Mouse (Mus musculus) ZHBTc4 (cell line): ENCODE measurements at regions not wholly inside any gene's neighbourhood (a gene's known extent, or its start where the extent isn't known, plus 50 kb on each side); places are given as distances from the start of the nearest gene placed in this dataset.

ENCODE experiments used
- DNase-seq: peaks from one replicate; pipeline ENCODE4 v3.0.0-alpha.2; 2011; ENCODE audit warnings: low read depth, low spot score

DNA sequence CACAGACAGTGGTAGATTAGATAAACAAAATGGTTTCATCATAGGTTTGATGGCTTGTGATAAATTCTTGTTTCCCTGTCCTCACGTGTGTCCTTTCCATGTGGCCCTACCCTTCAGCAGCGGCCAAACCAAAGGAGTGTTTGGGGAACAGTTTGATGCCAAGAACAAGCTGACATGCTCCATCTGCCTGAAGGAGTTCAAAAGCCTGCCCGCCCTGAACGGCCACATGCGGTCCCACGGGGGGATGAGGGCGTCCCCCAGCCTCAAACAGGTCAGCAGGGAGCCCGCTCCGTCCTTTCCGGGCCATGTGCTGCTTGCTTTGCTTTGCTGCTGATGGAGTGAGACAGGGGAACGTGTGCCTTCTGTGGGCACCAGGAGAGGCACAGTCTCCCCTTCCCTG lies 51.0 kb upstream of the Mrps10 start:
- DNase-seq = no peak

GRCm38 (mm10) chr17:47313162-47313561 lies 55.5 kb upstream of the Mrps10 start:
- peak; percentile 63 for DNase-seq

GRCm38 (mm10) chr17:47311272-47311671 lies 57.4 kb upstream of the Mrps10 start:
- peak; percentile 21 for DNase-seq

DNA sequence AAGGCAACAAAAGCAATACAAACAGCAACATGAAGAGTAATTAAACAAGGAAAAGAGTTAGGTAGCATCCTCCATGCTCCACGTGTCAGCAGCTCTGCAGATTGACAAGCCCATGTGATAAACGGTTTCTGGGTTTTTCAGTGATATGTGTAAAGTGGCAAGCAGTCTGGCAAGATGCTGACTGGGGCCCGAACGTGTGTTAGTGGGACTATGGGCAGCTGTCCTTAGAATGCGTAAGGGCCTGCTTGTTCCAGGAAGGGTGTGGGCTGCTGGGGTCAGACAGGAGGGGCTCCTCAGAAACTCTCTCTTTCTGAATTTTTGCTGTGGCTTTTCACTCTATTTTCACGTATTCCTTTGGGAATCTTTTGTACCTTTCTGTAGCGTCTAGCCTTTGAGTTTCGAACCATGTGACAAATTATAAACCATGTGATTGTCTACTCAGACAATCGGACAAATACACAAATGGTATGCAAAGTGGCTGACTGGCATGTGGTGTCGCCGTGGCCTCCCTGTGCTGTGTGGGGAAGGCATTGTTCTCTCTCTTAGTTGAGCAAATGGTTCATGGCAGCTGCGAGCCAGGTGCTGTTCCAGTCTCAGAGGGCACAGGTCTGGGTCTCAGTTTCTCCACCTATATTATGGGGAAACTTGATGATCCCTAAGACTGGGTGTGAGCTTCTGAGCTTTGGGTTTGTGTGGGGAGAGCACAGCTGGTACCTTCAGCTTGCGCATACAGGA lies 62.5 kb upstream of the Mrps10 start:
- DNase-seq = peak; percentile 38

- no peak for DNase-seq
These were observed 64.1 kb upstream of the Mrps10 start for GRCm38 (mm10) chr17:47304463-47305199.

DNA sequence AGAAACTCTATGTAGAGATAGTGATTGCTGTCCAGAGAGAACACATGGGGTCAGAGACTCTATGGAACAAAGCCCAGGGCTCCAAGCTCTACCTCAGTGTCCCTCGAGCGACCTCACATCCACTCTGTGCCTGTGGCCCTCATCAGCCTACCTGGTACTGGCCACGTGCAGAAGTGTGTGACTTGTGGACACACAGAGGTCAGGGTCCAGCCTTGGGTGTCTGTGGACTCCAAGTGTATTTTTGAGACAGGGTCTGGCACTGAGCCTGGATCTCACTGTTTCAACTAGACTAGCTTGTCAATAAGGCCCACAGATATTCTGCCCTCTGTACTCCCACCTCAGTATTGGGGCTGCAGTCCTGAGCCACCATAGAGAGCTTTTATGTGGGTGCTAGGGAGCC lies 65.1 kb upstream of the Mrps10 start:
- DNase-seq = no peak

- peak; percentile 50 for DNase-seq
These were observed 70.2 kb upstream of the Mrps10 start for GRCm38 (mm10) chr17:47298396-47298919.

- peak; percentile 59 for DNase-seq
These were observed 70.7 kb upstream of the Mrps10 start for GRCm38 (mm10) chr17:47297965-47298364.

DNA sequence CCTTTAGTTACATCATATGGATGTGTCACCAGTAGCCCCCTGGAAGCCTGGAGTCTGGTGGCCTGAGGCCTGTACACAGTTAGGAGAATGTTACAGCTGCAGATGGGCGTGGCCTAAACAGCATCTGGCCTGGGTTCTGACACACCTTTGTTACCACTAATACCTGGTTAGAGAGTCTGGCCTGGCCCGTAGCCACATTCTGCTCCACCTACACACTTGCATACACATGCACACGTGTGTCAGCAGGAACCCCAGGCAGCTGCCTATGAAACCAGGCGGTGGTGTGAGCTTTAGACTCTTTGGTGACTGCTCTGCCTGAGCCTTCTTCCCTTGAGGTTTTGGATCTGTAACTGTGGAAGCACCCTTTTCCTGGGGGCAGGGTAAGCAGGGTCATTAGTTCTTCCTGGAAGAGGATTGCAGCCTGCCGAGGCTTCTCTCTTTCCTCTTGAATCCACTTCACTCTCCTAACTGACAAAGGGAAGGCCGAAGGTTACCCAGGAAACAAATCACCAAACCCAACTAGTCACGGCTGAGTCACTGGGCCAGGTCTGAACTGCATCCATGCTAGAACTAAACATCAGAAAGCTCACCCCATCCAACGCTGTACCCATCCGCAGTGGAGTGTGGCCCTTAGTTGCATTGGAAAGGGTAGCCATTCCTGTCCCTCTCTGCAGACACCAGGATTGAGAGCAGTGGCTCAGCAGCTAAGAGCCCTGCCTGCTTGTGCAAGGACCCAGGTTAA lies 71.8 kb upstream of the Mrps10 start:
- no peak for DNase-seq

DNA sequence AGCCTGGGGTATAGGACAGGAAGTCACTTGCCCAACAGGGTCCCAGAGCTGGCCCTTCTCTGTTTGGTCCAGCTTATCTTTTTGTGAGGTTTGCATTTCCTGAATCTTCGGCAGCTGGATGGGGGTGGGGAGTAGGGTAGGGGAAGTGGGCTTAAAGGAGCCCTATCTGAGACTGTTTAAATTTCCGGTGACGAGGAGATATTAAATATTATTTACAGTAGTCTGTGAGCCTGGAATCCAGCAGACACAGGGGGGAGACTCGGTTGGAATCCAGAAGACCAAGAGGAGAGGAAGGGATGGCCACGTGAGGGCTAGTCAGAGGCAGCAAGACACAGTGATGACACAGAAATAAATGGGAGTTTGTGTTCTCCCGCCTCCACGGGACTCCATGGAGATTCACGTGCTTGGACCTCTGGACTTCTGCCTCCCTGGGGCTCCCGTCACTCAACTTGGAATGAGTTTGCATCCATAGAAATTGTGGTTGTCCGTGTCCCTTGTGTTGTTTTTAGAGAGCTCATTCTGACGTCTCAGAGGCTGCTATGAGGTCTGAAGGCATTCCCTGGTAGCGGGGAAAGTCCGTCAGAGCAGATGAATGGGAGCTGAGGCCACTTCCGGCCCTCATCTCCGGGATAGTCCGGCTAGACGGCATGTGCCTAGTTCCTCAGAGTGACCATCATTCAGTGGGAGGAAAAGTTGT lies 73.2 kb upstream of the Mrps10 start:
- no peak for DNase-seq

DNA sequence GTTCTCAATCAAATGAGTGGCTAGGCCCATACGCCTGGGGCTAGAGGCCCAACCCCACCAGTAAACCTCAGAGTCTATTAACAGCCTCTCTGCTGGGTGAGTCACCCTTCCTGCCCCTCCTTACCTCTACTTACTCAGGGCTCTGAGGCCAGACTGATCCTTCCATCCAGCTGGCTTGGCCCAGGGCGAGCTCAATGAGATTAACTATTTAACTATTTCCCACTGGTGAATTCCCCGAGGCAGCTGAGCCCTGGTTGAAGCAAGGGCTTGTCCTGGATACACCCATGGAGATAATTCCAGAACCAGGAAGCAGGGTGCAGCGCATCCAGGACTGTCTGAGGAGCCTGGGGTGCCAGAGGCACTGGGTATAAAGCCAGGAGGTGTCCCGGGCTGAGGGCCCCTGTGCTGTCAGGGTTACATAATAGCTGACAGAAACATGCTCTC lies 74.6 kb upstream of the Mrps10 start:
- peak; percentile 76 for DNase-seq

- no peak for DNase-seq
These were observed 75.5 kb upstream of the Mrps10 start for GRCm38 (mm10) chr17:47293178-47293577.

GRCm38 (mm10) chr17:47291558-47291957 lies 77.1 kb upstream of the Mrps10 start:
- no peak for DNase-seq

GRCm38 (mm10) chr17:47285616-47286015 lies 83.1 kb upstream of the Mrps10 start:
- DNase-seq = no peak

GRCm38 (mm10) chr17:47284236-47284635 lies 84.5 kb upstream of the Mrps10 start:
- DNase-seq = no peak

- no peak for DNase-seq
These were observed 85.5 kb upstream of the Mrps10 start for GRCm38 (mm10) chr17:47283158-47283557.

DNA sequence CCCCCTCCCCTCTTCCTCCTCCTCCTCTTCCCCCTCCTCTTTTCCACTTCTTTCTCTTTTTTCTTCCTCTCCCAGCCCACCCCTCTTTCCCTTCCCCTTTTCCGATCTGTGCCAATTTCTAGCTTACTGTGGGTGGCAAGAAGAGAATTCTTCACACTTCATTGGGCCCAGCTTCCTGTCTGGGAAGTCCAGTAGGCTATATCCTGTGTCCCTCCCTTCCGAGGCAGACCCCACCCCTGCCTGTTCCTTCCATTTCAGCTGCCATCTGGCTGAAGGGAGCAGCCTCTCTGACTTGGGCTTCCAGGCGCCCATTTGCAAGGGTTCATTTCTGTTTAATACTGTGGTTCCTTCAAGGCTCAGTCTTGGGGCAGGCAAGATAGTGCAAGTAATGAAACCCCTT lies 86.2 kb upstream of the Mrps10 start:
- no peak for DNase-seq

- DNase-seq = no peak
These were observed 90.8 kb upstream of the Mrps10 start for GRCm38 (mm10) chr17:47277890-47278289.

GRCm38 (mm10) chr17:47276639-47277038 lies 92.0 kb upstream of the Mrps10 start:
- no peak for DNase-seq

GRCm38 (mm10) chr17:47275796-47276311 lies 92.8 kb upstream of the Mrps10 start:
- no peak for DNase-seq

GRCm38 (mm10) chr17:47273309-47273708 lies 95.4 kb upstream of the Mrps10 start:
- no peak for DNase-seq
